Mouse (Mus musculus): Measurements from ENCODE around the gene Grik4. TPM values are rescaled to one million over a fixed set of nuclear protein-coding genes. Genes with fewer than 3 reads are reported as not detected.
"Not testable (repeated sequence)": the region's sequence is repeated elsewhere in the genome, so short reads cannot be mapped to it uniquely, and the experiment has no call there.

The Grik4 gene
- polyA plus RNA-seq, 1 experiment from 2014 or later, result 7.3 TPM

- Histone ChIP-seq H3K4me2 (no peak overlapping the region), H3K9ac (no peak overlapping the region), H3K4me3 (no peak overlapping the region), H3K9me3 (no peaks in the 10 kb centered on the region), H3K27me3 (peaks cover 17% of the 10 kb centered on the region; the same call in 1 of the 2 replicates), H3K36me3 (no peaks in the 10 kb centered on the region), H3K4me1 (replicated peaks) (peaks cover 44% of the 10 kb centered on the region), H3K27ac (no peak overlapping the region)
- no peak for ATAC-seq (ENCODE audit: low FRiP score)
- 23% methylated on average over 8 of the region's 8 CpGs for WGBS
Observed at GRCm38 (mm10) chr9:42788471-42788870, 155.8 kb downstream of the Grik4 start.

GRCm38 (mm10) chr9:42786882-42787281, 157.4 kb downstream of the Grik4 start:
- H3K4me1 ChIP-seq (replicated peaks), result peaks cover 37% of the 10 kb centered on the region
- H3K4me2 ChIP-seq, result no peak overlapping the region
- H3K4me3 ChIP-seq, result no peak overlapping the region
- no peak overlapping the region for H3K9ac ChIP-seq
- no peaks in the 10 kb centered on the region for H3K9me3 ChIP-seq
- no peak overlapping the region for H3K27ac ChIP-seq
- no peak for ATAC-seq (ENCODE audit: low FRiP score)
- 81% methylated on average over 5 of the region's 5 CpGs for WGBS
- no peaks in the 10 kb centered on the region for H3K36me3 ChIP-seq
- 0 out of 2 replicates have a peak, but pooled peaks cover 5% of the 10 kb centered on the region for H3K27me3 ChIP-seq

GRCm38 (mm10) chr9:42786286-42786685, 158.0 kb downstream of the Grik4 start:
- no peak overlapping the region for H3K4me3 ChIP-seq
- peaks cover 31% of the 10 kb centered on the region for H3K4me1 ChIP-seq (replicated peaks)
- no peak overlapping the region for H3K4me2 ChIP-seq
- H3K27me3 ChIP-seq, result 0 out of 2 replicates have a peak, but pooled peaks cover 5% of the 10 kb centered on the region
- H3K9me3 ChIP-seq, result no peaks in the 10 kb centered on the region
- ATAC-seq (ENCODE audit: low FRiP score), result no peak
- H3K27ac ChIP-seq, result no peak overlapping the region
- H3K9ac ChIP-seq, result no peak overlapping the region
- H3K36me3 ChIP-seq, result no peaks in the 10 kb centered on the region
- WGBS, result 69% methylated on average over 2 of the region's 2 CpGs

- Histone ChIP-seq H3K4me2 (no peak overlapping the region), H3K9me3 (no peaks in the 10 kb centered on the region), H3K9ac (no peak overlapping the region), H3K27ac (peak overlapping the region; percentile 64), H3K4me1 (replicated peaks) (peaks cover 25% of the 10 kb centered on the region), H3K36me3 (no peaks in the 10 kb centered on the region), H3K4me3 (no peak overlapping the region), H3K27me3 (0 out of 2 replicates have a peak, but pooled peaks cover 5% of the 10 kb centered on the region)
- 50% methylated on average over 10 of the region's 10 CpGs for WGBS
- peak; percentile 67 for ATAC-seq (ENCODE audit: low FRiP score)
Observed at GRCm38 (mm10) chr9:42785173-42785830, 159.0 kb downstream of the Grik4 start.

DNA sequence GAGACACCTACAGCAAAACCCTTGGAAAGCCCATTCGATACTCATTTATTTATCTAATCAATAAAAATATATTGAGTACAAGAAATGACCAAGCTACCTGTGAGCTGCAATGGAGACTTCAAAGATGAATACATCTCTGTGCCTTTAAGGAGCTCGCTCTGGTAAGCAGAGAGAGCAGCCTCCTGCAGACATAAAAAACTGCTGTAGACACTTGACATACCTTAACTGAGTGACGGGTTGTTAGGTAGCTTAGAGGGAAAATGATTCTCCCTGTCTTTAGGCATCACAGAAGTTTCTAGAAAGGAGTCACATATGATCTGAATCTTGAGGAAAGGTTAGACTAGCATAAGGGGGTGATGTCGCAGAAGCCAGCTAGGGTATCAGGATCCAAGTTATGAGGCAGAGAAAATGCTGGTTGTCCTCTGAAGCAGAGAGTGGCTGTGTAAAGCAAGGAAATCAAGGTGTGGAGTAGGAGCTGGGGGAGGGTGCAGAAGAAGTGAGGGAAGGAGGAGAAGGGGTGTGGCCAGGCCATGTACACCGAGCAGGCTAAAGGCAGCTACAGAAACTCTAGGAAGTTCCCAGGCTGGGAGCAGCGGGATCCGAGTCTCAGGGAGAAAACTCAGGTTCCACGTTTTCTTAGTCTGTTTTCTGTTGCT, 160.9 kb downstream of the Grik4 start:
- 57% methylated on average over 8 of the region's 8 CpGs for WGBS
- Histone ChIP-seq H3K9ac (no peak overlapping the region), H3K9me3 (no peaks in the 10 kb centered on the region), H3K4me1 (replicated peaks) (peaks cover 24% of the 10 kb centered on the region), H3K27me3 (0 out of 2 replicates have a peak, but pooled peaks cover 5% of the 10 kb centered on the region), H3K4me3 (no peak overlapping the region), H3K4me2 (no peak overlapping the region), H3K27ac (no peak overlapping the region), H3K36me3 (no peaks in the 10 kb centered on the region)
- no peak for ATAC-seq (ENCODE audit: low FRiP score)

GRCm38 (mm10) chr9:42778471-42779263, 165.6 kb downstream of the Grik4 start:
- 54% methylated on average over 21 of the region's 21 CpGs for WGBS
- H3K9ac ChIP-seq; H3K36me3 ChIP-seq; ATAC-seq (ENCODE audit: low FRiP score); H3K9me3 ChIP-seq; H3K27ac ChIP-seq; H3K4me3 ChIP-seq; H3K4me2 ChIP-seq; H3K27me3 ChIP-seq: not testable (repeated sequence)
- H3K4me1 ChIP-seq (replicated peaks), result peaks cover 11% of the 10 kb centered on the region; the same call in 1 of the 2 replicates

DNA sequence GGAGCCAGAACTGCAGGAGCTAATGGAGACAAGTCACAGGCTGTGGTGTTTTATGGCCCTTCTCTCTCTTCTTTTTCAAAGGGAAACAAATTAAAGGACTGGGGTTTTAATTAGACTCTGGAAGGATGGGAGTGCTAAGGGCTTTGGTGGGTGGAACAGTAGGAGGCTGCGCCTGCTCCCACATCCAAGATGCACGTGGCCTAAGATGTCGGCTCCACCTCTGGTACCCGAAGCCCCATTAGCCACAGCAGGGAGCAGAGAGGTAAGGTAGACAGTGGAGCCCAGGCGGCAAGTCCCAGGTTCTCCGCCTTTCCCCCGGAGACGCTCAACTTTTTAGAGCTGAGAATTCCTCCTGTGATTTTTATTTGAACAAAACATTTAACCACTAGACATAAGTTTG, 166.4 kb downstream of the Grik4 start:
- Histone ChIP-seq H3K27me3 (no peaks in the 10 kb centered on the region), H3K4me2 (no peak overlapping the region), H3K9me3 (no peaks in the 10 kb centered on the region), H3K27ac (no peak overlapping the region), H3K4me1 (replicated peaks) (peaks cover 8% of the 10 kb centered on the region; the same call in 1 of the 2 replicates), H3K9ac (no peak overlapping the region), H3K36me3 (no peaks in the 10 kb centered on the region), H3K4me3 (no peak overlapping the region)
- no peak for ATAC-seq (ENCODE audit: low FRiP score)
- 72% methylated on average over 8 of the region's 8 CpGs for WGBS

GRCm38 (mm10) chr9:42776804-42777203, 167.5 kb downstream of the Grik4 start:
- Histone ChIP-seq H3K27ac (no peak overlapping the region), H3K4me3 (no peak overlapping the region), H3K9me3 (no peaks in the 10 kb centered on the region), H3K9ac (no peak overlapping the region), H3K27me3 (no peaks in the 10 kb centered on the region), H3K4me1 (replicated peaks) (peaks cover 8% of the 10 kb centered on the region; the same call in 1 of the 2 replicates), H3K36me3 (no peaks in the 10 kb centered on the region), H3K4me2 (no peak overlapping the region)
- ATAC-seq (ENCODE audit: low FRiP score), result no peak
- WGBS, result 76% methylated on average over 9 of the region's 9 CpGs

DNA sequence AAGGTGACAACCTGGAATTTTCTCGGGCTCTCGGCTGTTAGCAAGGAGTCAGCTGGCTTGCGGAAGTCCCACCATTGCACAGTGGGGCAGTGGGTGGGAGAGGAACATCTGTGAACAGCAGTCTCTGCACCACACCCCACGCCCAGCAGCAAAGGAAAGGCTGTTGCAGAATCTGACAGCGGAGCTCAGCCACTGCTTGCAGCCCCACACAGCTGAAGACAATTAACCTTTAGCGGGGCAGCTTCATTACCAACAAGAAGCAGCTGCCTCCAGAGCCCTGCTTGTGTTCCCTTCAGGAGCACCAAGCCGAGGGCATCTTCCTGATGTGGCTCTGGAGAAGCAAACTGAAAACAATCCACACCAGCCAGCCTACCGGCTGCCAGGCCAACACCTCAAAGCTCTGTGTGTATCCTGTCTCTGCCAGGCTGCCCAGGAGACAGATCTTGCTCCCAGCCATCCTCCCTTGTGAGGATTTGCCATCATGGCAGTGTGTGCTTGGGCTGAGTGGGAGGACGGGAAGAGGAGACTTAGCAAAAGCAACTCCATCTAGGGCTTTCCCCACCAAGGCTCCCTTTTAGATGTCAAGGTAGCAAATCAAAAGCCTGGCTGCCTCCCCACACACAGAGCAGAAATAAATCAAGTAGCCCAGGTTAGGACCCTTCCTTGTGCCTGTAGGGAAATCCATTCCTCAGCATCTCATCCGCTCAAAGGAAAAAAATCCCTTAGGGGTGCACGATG, 179.3 kb downstream of the Grik4 start:
- Histone ChIP-seq H3K4me3 (no peak overlapping the region), H3K36me3 (no peaks in the 10 kb centered on the region), H3K4me2 (no peak overlapping the region), H3K27me3 (no peaks in the 10 kb centered on the region), H3K9ac (peak overlapping the region; percentile 35; the same call in 1 of the 2 replicates), H3K9me3 (no peaks in the 10 kb centered on the region), H3K27ac (peak overlapping the region; percentile 76), H3K4me1 (replicated peaks) (peaks cover 30% of the 10 kb centered on the region)
- 43% methylated on average over 11 of the region's 11 CpGs for WGBS
- no peak for ATAC-seq (ENCODE audit: low FRiP score)

DNA sequence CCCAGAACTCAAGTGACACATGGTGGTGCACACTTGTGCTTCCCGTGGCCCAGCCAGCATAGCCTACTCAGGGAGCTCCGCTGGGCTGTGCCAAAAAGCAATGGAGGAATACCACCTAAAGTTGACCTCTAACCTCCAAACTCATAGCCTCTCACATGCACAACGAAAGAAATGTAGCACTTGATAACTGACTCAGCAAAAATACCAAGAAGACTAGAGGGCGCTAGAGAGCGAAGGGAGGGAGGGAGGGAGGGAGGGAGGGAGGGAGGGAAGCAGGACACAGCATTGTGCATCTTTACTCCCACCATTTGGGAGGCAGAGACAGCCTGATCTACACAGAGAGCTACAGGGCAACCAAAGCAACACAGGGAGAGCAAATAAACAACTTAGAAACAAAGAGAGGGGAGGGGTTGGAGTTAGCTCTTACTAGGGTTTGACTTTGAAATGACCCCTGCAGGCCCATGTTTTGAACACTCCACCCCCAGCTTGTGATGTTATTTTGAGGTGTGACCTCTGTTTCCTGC, 185.5 kb downstream of the Grik4 start:
- H3K27me3 ChIP-seq, result no peaks in the 10 kb centered on the region
- H3K9me3 ChIP-seq, result no peaks in the 10 kb centered on the region
- H3K36me3 ChIP-seq, result no peaks in the 10 kb centered on the region
- H3K4me3 ChIP-seq, result no peak overlapping the region
- H3K4me2 ChIP-seq, result no peak overlapping the region
- H3K9ac ChIP-seq, result no peak overlapping the region
- ATAC-seq (ENCODE audit: low FRiP score), result no peak
- peaks cover 23% of the 10 kb centered on the region for H3K4me1 ChIP-seq (replicated peaks)
- H3K27ac ChIP-seq, result no peak overlapping the region
- 54% methylated on average over 5 of the region's 5 CpGs for WGBS

DNA sequence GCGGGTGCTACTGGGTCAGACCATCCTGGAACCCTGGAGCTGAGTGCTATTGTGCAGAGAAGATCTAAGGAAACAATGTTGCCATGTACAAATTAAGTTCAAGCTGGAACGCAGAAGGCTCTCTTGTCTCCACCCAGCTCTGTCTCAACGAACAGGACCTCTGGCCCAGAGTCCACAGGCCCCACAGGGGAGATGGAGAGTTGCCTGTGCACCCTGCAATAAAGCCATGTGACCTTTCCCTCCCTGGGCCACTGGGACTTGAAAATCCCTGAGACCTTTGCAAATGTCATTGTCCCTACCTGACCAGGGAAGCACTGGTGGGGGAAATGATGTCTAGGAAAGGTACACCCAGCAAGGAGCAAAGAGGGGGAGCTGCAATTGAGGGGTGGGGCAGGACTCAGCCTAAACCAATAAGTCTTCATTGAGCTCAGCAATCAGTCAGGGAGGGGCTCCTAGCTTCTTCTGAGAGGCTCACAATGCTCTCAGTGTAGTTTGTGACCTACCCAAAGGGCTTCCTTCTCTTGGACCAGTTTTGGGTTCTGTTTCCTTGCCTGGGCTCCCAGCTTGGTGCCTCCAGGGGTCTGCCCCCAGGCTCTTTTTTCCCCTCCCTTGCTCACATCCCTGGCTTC, 187.2 kb downstream of the Grik4 start:
- H3K4me3 ChIP-seq, result no peak overlapping the region
- no peak overlapping the region for H3K4me2 ChIP-seq
- no peak for ATAC-seq (ENCODE audit: low FRiP score)
- WGBS, result 79% methylated on average over 3 of the region's 3 CpGs
- H3K27ac ChIP-seq, result no peak overlapping the region
- no peaks in the 10 kb centered on the region for H3K9me3 ChIP-seq
- H3K4me1 ChIP-seq (replicated peaks), result peaks cover 9% of the 10 kb centered on the region
- no peaks in the 10 kb centered on the region for H3K27me3 ChIP-seq
- no peak overlapping the region for H3K9ac ChIP-seq
- no peaks in the 10 kb centered on the region for H3K36me3 ChIP-seq
